Mouse (Mus musculus): ENCODE data around the gene Syngap1. TPM values are rescaled to one million over a fixed set of nuclear protein-coding genes. Genes with fewer than 3 reads are reported as not detected.

The Syngap1 gene
- total and polyA plus RNA-seq, 2 experiments from 2014 or later = 5.3 to 74.2 TPM

GRCm38 (mm10) chr17:27021736-27022135 lies 80.7 kb downstream of the Syngap1 start:
- WGBS = 95% methylated on average over 9 of the region's 9 CpGs
- DNase-seq (ENCODE audit: low spot score) (no peak), ATAC-seq (no peak)
- Histone ChIP-seq H3K4me3 (ENCODE audit: low read length) (no peak overlapping the region), H3K36me3 (ENCODE audit: insufficient read depth, low read length) (peaks cover 32% of the 10 kb centered on the region; the same call in 1 of the 2 replicates), H3K4me1 (ENCODE audit: insufficient read depth, low read length) (peaks cover 5% of the 10 kb centered on the region; the same call in 1 of the 2 replicates), H3K27ac (no peak overlapping the region), H3K27me3 (ENCODE audit: insufficient read depth, low read length) (no peaks in the 10 kb centered on the region), H3K4me2 (ENCODE audit: low read depth, low read length) (no peak overlapping the region), H3K9ac (replicated peaks; ENCODE audit: low read length) (no peak overlapping the region), H3K9me3 (ENCODE audit: low read length) (no peaks in the 10 kb centered on the region)
- no peak for TF ChIP-seq CTCF (IDR thresholded peaks at IDR 0.05; ENCODE audit: low read depth)

Small RNA genes lying within 50 kb of the gene (microRNA-seq; reads per million reads assigned to microRNA genes)
- gene Gm27775 = 0 reads per million in 2 experiments
- gene Mir3083 = 2.1 reads per million in 2 experiments
- 1.1 to 1.4 reads per million in 2 experiments for gene Mir6968

Other genes starting within 250 kb of the Syngap1 start
- gene Crebrf, start 225.6 kb upstream of the Syngap1 start, total RNA-seq (2014; rRNA removed) = 17.7 and 23.5 TPM in 2 replicates
- gene Crebrf, start 225.6 kb upstream of the Syngap1 start, polyA plus RNA-seq (2015; fragmentation: Nextera tagmentation; extraction: Ambion mirVana) = 11.7 and 13.4 TPM in 2 replicates
- gene Bnip1, start 160.2 kb upstream of the Syngap1 start, total RNA-seq (2014; rRNA removed) = 38.6 and 42.1 TPM in 2 replicates
- 45.2 and 48.1 TPM in 2 replicates for gene Bnip1, start 160.2 kb upstream of the Syngap1 start, polyA plus RNA-seq (2015; fragmentation: Nextera tagmentation; extraction: Ambion mirVana)
- not detected in 2 replicates for gene Nkx2-5, start 96.2 kb upstream of the Syngap1 start, total RNA-seq (2014; rRNA removed)
- not detected in 2 replicates for gene Nkx2-5, start 96.2 kb upstream of the Syngap1 start, polyA plus RNA-seq (2015; fragmentation: Nextera tagmentation; extraction: Ambion mirVana)
- gene Kifc5b, start 24.2 kb upstream of the Syngap1 start, total RNA-seq (2014; rRNA removed) = 1.6 and 4.7 TPM in 2 replicates
- 3.2 TPM in 2 replicates for gene Kifc5b, start 24.2 kb upstream of the Syngap1 start, polyA plus RNA-seq (2015; fragmentation: Nextera tagmentation; extraction: Ambion mirVana)
- 45.7 and 49.5 TPM in 2 replicates for gene Phf1, start 8.2 kb upstream of the Syngap1 start, total RNA-seq (2014; rRNA removed)
- 30.0 and 30.8 TPM in 2 replicates for gene Phf1, start 8.2 kb upstream of the Syngap1 start, polyA plus RNA-seq (2015; fragmentation: Nextera tagmentation; extraction: Ambion mirVana)
- gene Cuta, start 1.7 kb upstream of the Syngap1 start, total RNA-seq (2014; rRNA removed) = 59.0 and 63.8 TPM in 2 replicates
- 149 and 152 TPM in 2 replicates for gene Cuta, start 1.7 kb upstream of the Syngap1 start, polyA plus RNA-seq (2015; fragmentation: Nextera tagmentation; extraction: Ambion mirVana)
- gene Zbtb9, start 31.9 kb downstream of the Syngap1 start, total RNA-seq (2014; rRNA removed) = 21.4 and 22.7 TPM in 2 replicates
- 6.6 and 7.8 TPM in 2 replicates for gene Zbtb9, start 31.9 kb downstream of the Syngap1 start, polyA plus RNA-seq (2015; fragmentation: Nextera tagmentation; extraction: Ambion mirVana)
- 62.9 and 70.8 TPM in 2 replicates for gene Bak1, start 87.8 kb downstream of the Syngap1 start, total RNA-seq (2014; rRNA removed)
- gene Bak1, start 87.8 kb downstream of the Syngap1 start, polyA plus RNA-seq (2015; fragmentation: Nextera tagmentation; extraction: Ambion mirVana) = 4.0 and 4.2 TPM in 2 replicates
- 2.3 and 4.0 TPM in 2 replicates for gene Itpr3, start 116.1 kb downstream of the Syngap1 start, total RNA-seq (2014; rRNA removed)
- 0.58 TPM in 2 replicates for gene Itpr3, start 116.1 kb downstream of the Syngap1 start, polyA plus RNA-seq (2015; fragmentation: Nextera tagmentation; extraction: Ambion mirVana)
- 230 and 283 TPM in 2 replicates for gene Uqcc2, start 192.7 kb downstream of the Syngap1 start, total RNA-seq (2014; rRNA removed)
- 427 and 445 TPM in 2 replicates for gene Uqcc2, start 192.7 kb downstream of the Syngap1 start, polyA plus RNA-seq (2015; fragmentation: Nextera tagmentation; extraction: Ambion mirVana)
- gene Ip6k3, start 226.5 kb downstream of the Syngap1 start, total RNA-seq (2014; rRNA removed) = 0.47 TPM in 1 of 2 replicates, not detected in the other
- 0.31 and 0.37 TPM in 2 replicates for gene Ip6k3, start 226.5 kb downstream of the Syngap1 start, polyA plus RNA-seq (2015; fragmentation: Nextera tagmentation; extraction: Ambion mirVana)

Measured in hindbrain, postnatal 0 days (tissue).